Comparison of ENCODE assay signal across 10 mouse cellular contexts in genomic region chr11:107919852-107920508, GRCm38 (mm10). TPM values are rescaled to one million over a fixed set of nuclear protein-coding genes. Genes with fewer than 3 reads are reported as not detected.
DNase-seq lines count a peak whose midpoint lies in the region; ATAC-seq and TF ChIP-seq lines count a peak whose summit lies in the region.
"Had no signal": no experiment of that assay in that cellular context is flagged by ENCODE, and none has a peak within 500 bp of the region (broad histone marks: within the 10 kb centered on the region; RNA-seq: fewer than 3 reads in every experiment).

No protein-coding gene starts in this region.

- no peak overlapping the region for H3K9ac ChIP-seq in intestine, embryonic 14.5 days (ENCODE audit: low read length)
- H3K9ac ChIP-seq in intestine, postnatal 0 days (ENCODE audit: low read depth, low read length), result no peak overlapping the region
- H3K9ac ChIP-seq: liver, embryonic 14.5 days; neural tube, embryonic 12.5 days had no signal

- peaks cover 9% of the 10 kb centered on the region for H3K27me3 ChIP-seq in intestine, embryonic 14.5 days (replicated peaks; ENCODE audit: control insufficient read depth, insufficient read depth, low read length)
- H3K27me3 ChIP-seq in intestine, postnatal 0 days (replicated peaks; ENCODE audit: control insufficient read depth, insufficient read depth, low read length), result 0 out of 2 replicates have a peak, but pooled peaks cover 4% of the 10 kb centered on the region
- peaks cover 29% of the 10 kb centered on the region for H3K27me3 ChIP-seq in Patski

- intact Hi-C loops in left cerebral cortex, postnatal 36 days (cut with DNase I), result no loop called here

- H3K9me3 ChIP-seq in intestine, embryonic 14.5 days (ENCODE audit: control insufficient read depth, low read length), result no peaks in the 10 kb centered on the region
- H3K9me3 ChIP-seq in intestine, postnatal 0 days (ENCODE audit: control insufficient read depth), result no peaks in the 10 kb centered on the region
- H3K9me3 ChIP-seq: neural tube, embryonic 12.5 days had no signal

- DNase-seq in intestine, embryonic 14.5 days (ENCODE audit: low spot score), result peak; percentile 64
- peak; percentile 28 for DNase-seq in 416B (ENCODE audit: low read depth)
- DNase-seq in Patski (ENCODE audit: low read depth, low spot score), result no peak
- DNase-seq in layer of hippocampus, adult 2 months (ENCODE audit: low spot score in 2 of 2), result peak in 1 of 2 experiments; percentile 52
- no peak for DNase-seq in right cerebral cortex, postnatal 36 days (ENCODE audit: low spot score in 2 of 2)
- DNase-seq in left cerebral cortex, postnatal 36 days (ENCODE audit: low spot score in 2 of 2), result no peak

- no peak overlapping the region for H3K4me3 ChIP-seq in intestine, embryonic 14.5 days (ENCODE audit: low read depth, low read length)
- H3K4me3 ChIP-seq in intestine, postnatal 0 days (ENCODE audit: low read depth, low read length), result no peak overlapping the region
- H3K4me3 ChIP-seq in layer of hippocampus, adult 2 months, result no peak overlapping the region
- H3K4me3 ChIP-seq: neural tube, embryonic 12.5 days had no signal

- no peaks in the 10 kb centered on the region for H3K36me3 ChIP-seq in intestine, embryonic 14.5 days (ENCODE audit: control insufficient read depth, insufficient read depth, low read length)
- no peaks in the 10 kb centered on the region for H3K36me3 ChIP-seq in intestine, postnatal 0 days (ENCODE audit: control insufficient read depth, insufficient read depth)
- H3K36me3 ChIP-seq: neural tube, embryonic 12.5 days had no signal

- ATAC-seq in intestine, embryonic 14.5 days (replicated peaks; ENCODE audit: low FRiP score, low TSS enrichment, low read depth), result no peak
- no peak for ATAC-seq in intestine, postnatal 0 days
- peak; percentile 44 for ATAC-seq in Patski
- ATAC-seq in erythroblast, adult 5-6 weeks (replicated peaks; ENCODE audit: low FRiP score, poor library complexity, severe bottlenecking), result no peak

- in situ Hi-C loops in Patski (cut with MboI; ENCODE audit: low pct_unique_long_range_greater_than_20kb), result no loop called here

- CTCF ChIA-PET in Patski (lab: Charles Lee), result no interaction called here

- TF ChIP-seq CTCF in intestine, postnatal 0 days (IDR thresholded peaks at IDR 0.05; ENCODE audit: low read depth), result no peak
- TF ChIP-seq CTCF in Patski (IDR thresholded peaks at IDR 0.05), result no peak
- no peak for TF ChIP-seq CTCF in layer of hippocampus, adult 2 months (conservative IDR thresholded peaks at IDR 0.05)

- WGBS in intestine, embryonic 14.5 days, result 44% methylated on average over 16 of the region's 16 CpGs
- WGBS in intestine, postnatal 0 days, result 38% methylated on average over 16 of the region's 16 CpGs

- H3K27ac ChIP-seq in intestine, embryonic 14.5 days (ENCODE audit: low read depth), result no peak overlapping the region
- no peak overlapping the region for H3K27ac ChIP-seq in intestine, postnatal 0 days (ENCODE audit: low read depth, low read length)
- 0 out of 2 replicates have a peak overlapping the region, but pooled peaks have one; percentile 46 for H3K27ac ChIP-seq in layer of hippocampus, adult 2 months
- H3K27ac ChIP-seq: liver, embryonic 14.5 days; neural tube, embryonic 12.5 days had no signal

- H3K4me1 ChIP-seq in intestine, embryonic 14.5 days (replicated peaks; ENCODE audit: control insufficient read depth, insufficient read depth, low read length), result no peaks in the 10 kb centered on the region
- H3K4me1 ChIP-seq in intestine, postnatal 0 days (replicated peaks; ENCODE audit: control insufficient read depth, insufficient read depth, low read length), result no peaks in the 10 kb centered on the region

- POLR2A ChIA-PET in Patski (lab: Charles Lee), result no interaction called here

- no peak overlapping the region for H3K4me2 ChIP-seq in intestine, embryonic 14.5 days (ENCODE audit: low read length)
- H3K4me2 ChIP-seq in intestine, postnatal 0 days (replicated peaks; ENCODE audit: low read depth), result no peak overlapping the region
- H3K4me2 ChIP-seq: neural tube, embryonic 12.5 days had no signal

RNA-seq across cellular contexts. Expression of gene Cacng5, which starts 5.1 kb away (rescaled TPM):
- 0.43 and 0.55 TPM in 2 replicates for polyA plus RNA-seq in intestine, embryonic 14.5 days (2014; fragmentation: Nextera tagmentation; extraction: Ambion mirVana)
- 0.18 and 0.29 TPM in 2 replicates for polyA plus RNA-seq in intestine, postnatal 0 days (2015; fragmentation: Nextera tagmentation; extraction: Ambion mirVana)
- not detected for polyA plus RNA-seq in Patski (2021)
- 10 to 100 TPM; 15.9 to 16.1 TPM for total RNA-seq in layer of hippocampus, adult 2 months (2021)
- total RNA-seq in erythroblast, adult 5-6 weeks (2015; ENCODE audit: low replicate concordance), result not detected in 2 replicates
- total RNA-seq in erythroblast, adult 5-6 weeks (2017; ENCODE audit: low replicate concordance), result not detected in 2 replicates
- 10 to 100 TPM; 10.4 to 17.1 TPM for total RNA-seq in left cerebral cortex, postnatal 36 days (2021)

Comparison
In these comparisons a context has a peak if more than half of its experiments do, and no peak if none do; other contexts are left out.
1. DNase-seq: peak in intestine, embryonic 14.5 days (single experiment) and 416B (single experiment); none in Patski (single experiment), right cerebral cortex, postnatal 36 days (0 of 2) and left cerebral cortex, postnatal 36 days (0 of 2).
2. RNA of gene Cacng5, which starts 5.1 kb away (total RNA-seq): 10.4 to 17.1 TPM in left cerebral cortex, postnatal 36 days and 15.9 to 16.1 TPM in layer of hippocampus, adult 2 months; not detected in erythroblast, adult 5-6 weeks; every median in the first group is over 10 times any median in the second.